Mouse (Mus musculus) G1E (cell line): ENCODE data around the gene Mapk14. TPM values are rescaled to one million over a fixed set of nuclear protein-coding genes. Genes with fewer than 3 reads are reported as not detected.

Experiments used
- ATAC-seq: 2 replicates; pipeline ENCODE4 v1.8.0; 2016; ENCODE audit warnings: mild to moderate bottlenecking; ENCODE audit not compliant: insufficient number of reproducible peaks, poor library complexity, low FRiP score, severe bottlenecking; ENCODE audit errors: extremely low read depth
- DNase-seq: peaks from one replicate; pipeline ENCODE4 v3.0.0; 2012; ENCODE audit warnings: low spot score
- H3K27me3 ChIP-seq: 2 replicates; pipeline ENCODE4 v1.6.1; 2012; ENCODE audit warnings: mild to moderate bottlenecking, low read length, inconsistent platforms; ENCODE audit not compliant: insufficient read depth
- H3K36me3 ChIP-seq: replicated peaks from 2 replicates; pipeline ENCODE3; 2012; ENCODE audit warnings: mild to moderate bottlenecking, inconsistent platforms
- H3K4me1 ChIP-seq: 2 replicates; pipeline ENCODE4 v1.6.1; 2012; ENCODE audit warnings: low read depth, low read length, inconsistent platforms, mixed read lengths; ENCODE audit not compliant: insufficient read depth
- H3K4me3 ChIP-seq: 2 replicates; pipeline ENCODE4 v1.5.1; 2012; ENCODE audit warnings: low read depth, mild to moderate bottlenecking, inconsistent platforms, low read length, moderate library complexity, mixed read lengths
- H3K9me3 ChIP-seq: replicated peaks from 2 replicates; pipeline ENCODE4 v1.6.1; 2012; ENCODE audit warnings: inconsistent platforms
- CTCF ChIP-seq: IDR thresholded peaks from 2 replicates; pipeline ENCODE4 v1.5.1; 2012; ENCODE audit warnings: low read depth, low read length, inconsistent platforms, mixed read lengths
- GATA1 ChIP-seq: IDR thresholded peaks from 2 replicates; pipeline ENCODE4 v1.6.1; 2012; ENCODE audit warnings: borderline replicate concordance, low read length, inconsistent platforms, mixed read lengths
- GATA2 ChIP-seq: IDR thresholded peaks from 2 replicates; pipeline ENCODE4 v1.6.1; 2012; ENCODE audit warnings: low read depth, low read length, inconsistent platforms, borderline replicate concordance
- POLR2AphosphoS5 ChIP-seq: IDR thresholded peaks from 2 replicates; pipeline ENCODE4 v1.6.1; 2012; ENCODE audit warnings: low read depth, low read length, inconsistent platforms; ENCODE audit not compliant: insufficient replicate concordance
- TAL1 ChIP-seq: conservative IDR thresholded peaks from 2 replicates; pipeline ENCODE4 v1.6.1; 2012; ENCODE audit warnings: low read depth, low read length, inconsistent platforms, mixed read lengths
- polyA plus RNA-seq: library from polyadenylated mRNA; stranded (reverse); fragments of >175 nt; gene quantifications from 2 replicates; pipeline ENCODE4 v1.2.3, GENCODE M21; 2012
- total RNA-seq, 2 experiments: library from RNA; stranded (forward) in 1 of 2; stranded (reverse) in 1 of 2; fragments of 200-1000 nt in 1 of 2; fragments of >200 nt in 1 of 2; fragmentation: Nextera tagmentation in 1 of 2; gene quantifications; 2 replicates each; pipeline ENCODE4 v1.2.3; 2014 to 2017

Gene Mapk14
- total and polyA plus RNA-seq, 3 experiments = 55.9 to 67.4 (median 61.3) TPM

- no peak for TF ChIP-seq TAL1
- no peak for TF ChIP-seq GATA2
- no peak for TF ChIP-seq GATA1
- TF ChIP-seq POLR2AphosphoS5 = no peak
- no peak for TF ChIP-seq CTCF
- DNase-seq = no peak
- no peaks in the 10 kb centered on the region for H3K36me3 ChIP-seq
- peaks cover 16% of the 10 kb centered on the region for H3K27me3 ChIP-seq
- no peak overlapping the region for H3K4me3 ChIP-seq
- peaks cover 3% of the 10 kb centered on the region for H3K4me1 ChIP-seq
- no peaks in the 10 kb centered on the region for H3K9me3 ChIP-seq
- peak; percentile 28; the same call in 1 of the 2 replicates for ATAC-seq
Observed at GRCm38 (mm10) chr17:28657936-28658335, 33.2 kb upstream of the Mapk14 start.

- ATAC-seq (no peak), DNase-seq (no peak)
- no peak for TF ChIP-seq CTCF
- TF ChIP-seq GATA1 = no peak
- TF ChIP-seq TAL1 = no peak
- TF ChIP-seq POLR2AphosphoS5 = no peak
- TF ChIP-seq GATA2 = no peak
- no peak overlapping the region for H3K4me3 ChIP-seq
- peaks cover 15% of the 10 kb centered on the region for H3K27me3 ChIP-seq
- H3K9me3 ChIP-seq = no peaks in the 10 kb centered on the region
- H3K36me3 ChIP-seq = no peaks in the 10 kb centered on the region
- H3K4me1 ChIP-seq = peaks cover 3% of the 10 kb centered on the region
Observed at GRCm38 (mm10) chr17:28659564-28659963, 31.6 kb upstream of the Mapk14 start.

GRCm38 (mm10) chr17:28682311-28683084 is 8.6 kb upstream of the Mapk14 start:
- DNase-seq (no peak), ATAC-seq (no peak)
- Histone ChIP-seq H3K36me3 (no peaks in the 10 kb centered on the region), H3K27me3 (peaks cover 7% of the 10 kb centered on the region), H3K4me1 (peaks cover 8% of the 10 kb centered on the region), H3K4me3 (no peak overlapping the region), H3K9me3 (peaks cover 2% of the 10 kb centered on the region; the same call in 1 of the 2 replicates)
- no peak for TF ChIP-seq GATA2
- no peak for TF ChIP-seq POLR2AphosphoS5
- no peak for TF ChIP-seq GATA1
- no peak for TF ChIP-seq CTCF
- no peak for TF ChIP-seq TAL1

GRCm38 (mm10) chr17:28683601-28684000 is 7.5 kb upstream of the Mapk14 start:
- H3K27me3 ChIP-seq = peaks cover 4% of the 10 kb centered on the region
- no peaks in the 10 kb centered on the region for H3K36me3 ChIP-seq
- H3K4me3 ChIP-seq = no peak overlapping the region
- peaks cover 1% of the 10 kb centered on the region; the same call in 1 of the 2 replicates for H3K9me3 ChIP-seq
- H3K4me1 ChIP-seq = peaks cover 16% of the 10 kb centered on the region
- DNase-seq (no peak), ATAC-seq (no peak)
- no peak for TF ChIP-seq GATA2

- no peak for ATAC-seq
- H3K36me3 ChIP-seq = peaks cover 2% of the 10 kb centered on the region
- no peak for TF ChIP-seq CTCF
- TF ChIP-seq GATA2 = no peak
- no peak for TF ChIP-seq TAL1
- no peak for TF ChIP-seq GATA1
- no peak for TF ChIP-seq POLR2AphosphoS5
- peaks cover 16% of the 10 kb centered on the region for H3K4me1 ChIP-seq
- H3K27me3 ChIP-seq = peaks cover 4% of the 10 kb centered on the region
- no peaks in the 10 kb centered on the region for H3K9me3 ChIP-seq
- H3K4me3 ChIP-seq = no peak overlapping the region
- DNase-seq = no peak
Observed at GRCm38 (mm10) chr17:28684631-28685030, 6.5 kb upstream of the Mapk14 start.

GRCm38 (mm10) chr17:28687354-28687753 is 3.8 kb upstream of the Mapk14 start:
- no peak overlapping the region for H3K4me3 ChIP-seq
- no peak for DNase-seq
- no peaks in the 10 kb centered on the region; the same call in 1 of the 2 replicates for H3K27me3 ChIP-seq
- H3K4me1 ChIP-seq = peaks cover 18% of the 10 kb centered on the region
- no peak for ATAC-seq
- H3K9me3 ChIP-seq = no peaks in the 10 kb centered on the region
- no peak for TF ChIP-seq GATA2
- no peak for TF ChIP-seq GATA1
- TF ChIP-seq CTCF = no peak
- TF ChIP-seq POLR2AphosphoS5 = no peak
- TF ChIP-seq TAL1 = no peak
- H3K36me3 ChIP-seq = peaks cover 3% of the 10 kb centered on the region
